ENCODE assay signal across 8 mouse cellular contexts in the genomic region with DNA sequence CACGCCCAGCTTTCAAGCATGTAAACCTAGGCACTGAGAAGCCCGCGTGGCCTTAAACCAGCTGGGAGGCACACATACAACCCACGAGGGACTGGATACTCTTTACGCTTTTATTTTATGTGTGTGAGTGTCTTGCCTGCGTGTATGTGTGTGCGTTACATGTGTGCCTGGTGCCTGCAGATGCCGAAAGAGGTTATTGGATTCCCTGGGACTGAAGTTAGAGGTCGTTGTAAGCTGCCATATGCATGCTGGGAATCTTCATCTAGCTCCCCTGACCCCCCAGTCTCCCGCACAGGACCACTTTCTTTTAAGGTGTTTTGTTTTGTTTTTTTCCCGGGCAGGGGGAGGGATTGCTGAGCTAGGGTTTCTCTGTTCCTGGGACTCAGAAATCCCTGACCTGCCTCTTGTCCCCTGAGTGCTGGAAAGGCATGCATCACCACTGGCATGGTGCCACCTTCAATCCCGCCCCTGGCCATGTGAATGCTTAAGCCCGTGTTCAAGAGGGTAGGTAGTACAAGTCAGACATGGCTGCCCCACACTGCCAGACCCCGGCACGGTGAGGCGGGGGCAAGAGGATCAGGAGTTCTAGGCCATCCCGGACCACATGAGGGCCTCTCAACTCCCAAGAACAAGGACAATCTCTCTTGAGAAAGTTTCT. TPM values are rescaled to one million over a fixed set of nuclear protein-coding genes. Genes with fewer than 3 reads are reported as not detected.
DNase-seq lines count a peak whose midpoint lies in the region; ATAC-seq and TF ChIP-seq lines count a peak whose summit lies in the region.

No protein-coding gene starts in this region.

- WGBS in forebrain, embryonic 16.5 days, result 35% methylated on average over 17 of the region's 17 CpGs
- WGBS in hindbrain, embryonic 16.5 days, result 39% methylated on average over 17 of the region's 17 CpGs
- WGBS in liver, embryonic 14.5 days (ENCODE audit: insufficient replicate concordance), result 33% methylated on average over 17 of the region's 17 CpGs

- no peaks in the 10 kb centered on the region for H3K36me3 ChIP-seq in forebrain, embryonic 16.5 days (ENCODE audit: control insufficient read depth, insufficient read depth)
- H3K36me3 ChIP-seq in hindbrain, embryonic 16.5 days (ENCODE audit: control insufficient read depth, insufficient read depth, low read length), result no peaks in the 10 kb centered on the region
- peaks cover 48% of the 10 kb centered on the region for H3K36me3 ChIP-seq in liver, embryonic 14.5 days (replicated peaks; ENCODE audit: control insufficient read depth, insufficient read depth, low read depth)

- intact Hi-C loops in left cerebral cortex, adult 2 months (cut with DNase I), result no loop called here

- no peak overlapping the region for H3K27ac ChIP-seq in forebrain, embryonic 16.5 days (ENCODE audit: low read length)
- H3K27ac ChIP-seq in hindbrain, embryonic 16.5 days (ENCODE audit: low read depth, low read length), result no peak overlapping the region
- H3K27ac ChIP-seq in liver, embryonic 14.5 days, result peak overlapping the region; percentile 94
- no peak overlapping the region for H3K27ac ChIP-seq in left cerebral cortex, adult 2 months

- no peak for ATAC-seq in forebrain, embryonic 16.5 days
- ATAC-seq in hindbrain, embryonic 16.5 days, result no peak
- no peak for ATAC-seq in liver, embryonic 14.5 days (ENCODE audit: insufficient read depth)

- 0 out of 2 replicates have a peak, but pooled peaks have one; percentile 0 for TF ChIP-seq CTCF in liver, embryonic 14.5 days (IDR thresholded peaks at IDR 0.05; ENCODE audit: low read depth)
- TF ChIP-seq CTCF in left cerebral cortex, adult 2 months (IDR thresholded peaks at IDR 0.05), result no peak

- peak; percentile 38 to 53 for DNase-seq in urinary bladder, adult 18-20 months (ENCODE audit: low spot score in 2 of 2)
- DNase-seq in urinary bladder, postnatal 25 days (ENCODE audit: low spot score), result no peak
- no peak for DNase-seq in liver, embryonic 14.5 days (ENCODE audit: low read depth in 3 of 3, low spot score in 3 of 3)
- DNase-seq in skeletal muscle tissue, adult 2 months (ENCODE audit: low read depth, low spot score), result peak; percentile 63
- DNase-seq in left cerebral cortex, adult 2 months (ENCODE audit: extremely low spot score in 1 of 2, low spot score in 2 of 2), result no peak
- no peak for DNase-seq in embryo, embryonic 10 days (ENCODE audit: low spot score)

- no peak for TF ChIP-seq EP300 in liver, embryonic 14.5 days (IDR thresholded peaks at IDR 0.05; ENCODE audit: low read depth)

- no peak overlapping the region for H3K4me3 ChIP-seq in forebrain, embryonic 16.5 days (replicated peaks; ENCODE audit: low read length)
- H3K4me3 ChIP-seq in hindbrain, embryonic 16.5 days (ENCODE audit: low read length), result 0 out of 2 replicates have a peak overlapping the region, but pooled peaks have one; percentile 8
- H3K4me3 ChIP-seq in liver, embryonic 14.5 days (ENCODE audit: insufficient read depth in 1 of 2, low read depth in 2 of 2, low read length in 2 of 2), result peak overlapping the region; percentile 87 to 98
- H3K4me3 ChIP-seq in left cerebral cortex, adult 2 months, result no peak overlapping the region

- 0 out of 2 replicates have a peak overlapping the region, but pooled peaks have one; percentile 0 for H3K9ac ChIP-seq in forebrain, embryonic 16.5 days (replicated peaks; ENCODE audit: low read depth, low read length)
- no peak overlapping the region; the same call in 1 of the 2 replicates for H3K9ac ChIP-seq in hindbrain, embryonic 16.5 days (ENCODE audit: low read depth, low read length)
- H3K9ac ChIP-seq in liver, embryonic 14.5 days (replicated peaks), result peak overlapping the region; percentile 98

- peaks cover 25% of the 10 kb centered on the region for H3K4me1 ChIP-seq in forebrain, embryonic 16.5 days (replicated peaks; ENCODE audit: control insufficient read depth, insufficient read depth, low read length)
- peaks cover 17% of the 10 kb centered on the region for H3K4me1 ChIP-seq in hindbrain, embryonic 16.5 days (ENCODE audit: control insufficient read depth, insufficient read depth, low read depth, low read length)
- peaks cover 22 to 24% of the 10 kb centered on the region in 2 experiments for H3K4me1 ChIP-seq in liver, embryonic 14.5 days (replicated peaks; ENCODE audit: control insufficient read depth in 2 of 2, insufficient read depth in 2 of 2, low read length in 1 of 2)

- no peaks in the 10 kb centered on the region for H3K9me3 ChIP-seq in forebrain, embryonic 16.5 days (ENCODE audit: control insufficient read depth, low read length)
- H3K9me3 ChIP-seq in hindbrain, embryonic 16.5 days (ENCODE audit: control insufficient read depth, low read length), result no peaks in the 10 kb centered on the region
- no peaks in the 10 kb centered on the region for H3K9me3 ChIP-seq in liver, embryonic 14.5 days (ENCODE audit: control insufficient read depth, low read length)

- peak overlapping the region; percentile 96; the same call in 1 of the 2 replicates for H3K4me2 ChIP-seq in forebrain, embryonic 16.5 days (ENCODE audit: low read length)
- peak overlapping the region; percentile 93 for H3K4me2 ChIP-seq in hindbrain, embryonic 16.5 days (ENCODE audit: low read length)
- H3K4me2 ChIP-seq in liver, embryonic 14.5 days (ENCODE audit: low read depth), result peak overlapping the region; percentile 86

- H3K27me3 ChIP-seq in forebrain, embryonic 16.5 days (replicated peaks; ENCODE audit: control insufficient read depth, insufficient read depth, low read length), result no peaks in the 10 kb centered on the region
- H3K27me3 ChIP-seq in hindbrain, embryonic 16.5 days (replicated peaks; ENCODE audit: control insufficient read depth, insufficient read depth, low read length), result no peaks in the 10 kb centered on the region
- H3K27me3 ChIP-seq in liver, embryonic 14.5 days (ENCODE audit: control insufficient read depth, insufficient read depth, low read length), result no peaks in the 10 kb centered on the region

RNA-seq across cellular contexts. Expression of a gene that starts 2.7 kb away (rescaled TPM):
- 9.8 and 10.7 TPM in 2 replicates for polyA plus RNA-seq in forebrain, embryonic 16.5 days (2015; fragmentation: Nextera tagmentation; extraction: Ambion mirVana)
- 9.6 and 11.5 TPM in 2 replicates for polyA plus RNA-seq in hindbrain, embryonic 16.5 days (2015; fragmentation: Nextera tagmentation; extraction: Ambion mirVana)
- polyA plus RNA-seq in liver, embryonic 14.5 days (2012; rRNA removed), result 157 and 160 TPM in 2 replicates
- 61.7 and 67.3 TPM in 2 replicates for polyA plus RNA-seq in liver, embryonic 14.5 days (2014; fragmentation: Nextera tagmentation; extraction: Ambion mirVana)
- total RNA-seq in left cerebral cortex, adult 2 months (2021), result 1 to 10 TPM; 3.2 to 6.2 TPM

RNA-seq across cellular contexts. Expression of a gene that starts 31.8 kb away (rescaled TPM):
- 189 and 204 TPM in 2 replicates for polyA plus RNA-seq in forebrain, embryonic 16.5 days (2015; fragmentation: Nextera tagmentation; extraction: Ambion mirVana)
- 159 and 170 TPM in 2 replicates for polyA plus RNA-seq in hindbrain, embryonic 16.5 days (2015; fragmentation: Nextera tagmentation; extraction: Ambion mirVana)
- polyA plus RNA-seq in liver, embryonic 14.5 days (2012; rRNA removed), result 41.3 and 43.0 TPM in 2 replicates
- polyA plus RNA-seq in liver, embryonic 14.5 days (2014; fragmentation: Nextera tagmentation; extraction: Ambion mirVana), result 27.2 and 32.2 TPM in 2 replicates
- total RNA-seq in left cerebral cortex, adult 2 months (2021), result 100 to 1,000 TPM; 287 to 321 TPM

RNA-seq across cellular contexts. Expression of a gene that starts 32.6 kb away (rescaled TPM):
- 23.1 and 29.0 TPM in 2 replicates for polyA plus RNA-seq in forebrain, embryonic 16.5 days (2015; fragmentation: Nextera tagmentation; extraction: Ambion mirVana)
- polyA plus RNA-seq in hindbrain, embryonic 16.5 days (2015; fragmentation: Nextera tagmentation; extraction: Ambion mirVana), result 46.9 and 48.4 TPM in 2 replicates
- 5.6 and 6.6 TPM in 2 replicates for polyA plus RNA-seq in liver, embryonic 14.5 days (2012; rRNA removed)
- polyA plus RNA-seq in liver, embryonic 14.5 days (2014; fragmentation: Nextera tagmentation; extraction: Ambion mirVana), result 7.2 and 8.9 TPM in 2 replicates
- total RNA-seq in left cerebral cortex, adult 2 months (2021), result 10 to 100 TPM; 51.0 to 52.2 TPM

RNA-seq across cellular contexts. Expression of a gene that starts 45.7 kb away (rescaled TPM):
- 364 and 377 TPM in 2 replicates for polyA plus RNA-seq in forebrain, embryonic 16.5 days (2015; fragmentation: Nextera tagmentation; extraction: Ambion mirVana)
- 447 and 505 TPM in 2 replicates for polyA plus RNA-seq in hindbrain, embryonic 16.5 days (2015; fragmentation: Nextera tagmentation; extraction: Ambion mirVana)
- 165 and 175 TPM in 2 replicates for polyA plus RNA-seq in liver, embryonic 14.5 days (2012; rRNA removed)
- polyA plus RNA-seq in liver, embryonic 14.5 days (2014; fragmentation: Nextera tagmentation; extraction: Ambion mirVana), result 176 and 198 TPM in 2 replicates
- total RNA-seq in left cerebral cortex, adult 2 months (2021), result 100 to 1,000 TPM; 248 to 254 TPM

RNA-seq across cellular contexts. Expression of a gene that starts 58.8 kb away (rescaled TPM):
- polyA plus RNA-seq in forebrain, embryonic 16.5 days (2015; fragmentation: Nextera tagmentation; extraction: Ambion mirVana), result 6.6 TPM in 2 replicates
- polyA plus RNA-seq in hindbrain, embryonic 16.5 days (2015; fragmentation: Nextera tagmentation; extraction: Ambion mirVana), result 5.2 and 6.5 TPM in 2 replicates
- polyA plus RNA-seq in liver, embryonic 14.5 days (2012; rRNA removed), result 2.5 and 3.2 TPM in 2 replicates
- polyA plus RNA-seq in liver, embryonic 14.5 days (2014; fragmentation: Nextera tagmentation; extraction: Ambion mirVana), result 1.8 and 2.2 TPM in 2 replicates
- total RNA-seq in left cerebral cortex, adult 2 months (2021), result 10 to 100 TPM in 1 of 2 experiments, 1 to 10 TPM in 1; 6.3 to 12.0 TPM

Comparison
In these comparisons a context has a peak if more than half of its experiments do, and no peak if none do; other contexts are left out.
1. DNase-seq: peak in urinary bladder, adult 18-20 months (2 of 2) and skeletal muscle tissue, adult 2 months (single experiment); none in urinary bladder, postnatal 25 days (single experiment), liver, embryonic 14.5 days (0 of 3), left cerebral cortex, adult 2 months (0 of 2) and embryo, embryonic 10 days (single experiment).
2. H3K4me3 ChIP-seq: peak in hindbrain, embryonic 16.5 days (single experiment) and liver, embryonic 14.5 days (2 of 2); none in forebrain, embryonic 16.5 days (single experiment) and left cerebral cortex, adult 2 months (single experiment).
3. Peak in every context shown above with its lines, with median percentiles within 50 percentile points of each other: H3K4me2 ChIP-seq.